Mouse (Mus musculus): ENCODE data around the gene Zfp800. TPM values are rescaled to one million over a fixed set of nuclear protein-coding genes. Genes with fewer than 3 reads are reported as not detected.

Gene Zfp800
- 10 to 100 TPM; 11.4 to 13.5 TPM for total RNA-seq (2021)
- long read RNA-seq, experiment 1, full-length matches to known transcripts: 3 of 11 reads
- long read RNA-seq, experiment 1, partial matches to known transcripts: 2 of 11 reads
- long read RNA-seq, experiment 1, other reads (novel, unspliced or antisense): 6 of 11 reads
- long read RNA-seq, experiment 2, partial matches to known transcripts: 2 of 10 reads
- long read RNA-seq, experiment 2, other reads (novel, unspliced or antisense): 4 of 10 reads

DNA sequence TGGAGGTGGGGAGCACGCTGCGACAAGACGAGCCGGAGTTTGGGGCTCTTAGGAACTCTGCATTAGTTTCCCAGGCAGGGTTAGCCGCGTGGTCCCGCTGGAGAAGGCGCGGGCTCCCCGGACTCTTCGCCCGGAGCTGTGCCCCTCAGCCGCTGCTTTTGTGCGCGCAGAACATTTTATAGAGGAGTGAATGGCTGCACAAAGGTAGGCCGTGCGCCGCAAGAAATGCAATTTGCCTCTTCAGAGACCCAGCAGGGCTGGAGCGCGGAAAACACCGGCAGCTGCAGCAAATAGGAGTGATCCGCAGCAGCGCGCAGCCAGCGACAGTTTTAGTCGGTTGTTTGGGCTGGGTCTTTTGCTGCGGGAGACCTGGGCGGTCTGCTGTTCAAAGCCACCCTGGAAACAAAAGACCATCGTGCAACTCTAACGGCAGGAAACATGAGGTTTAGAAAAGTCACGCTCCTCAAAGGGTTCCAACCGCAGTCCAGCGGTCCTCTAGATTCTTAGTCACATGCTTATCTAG lies at the start of gene Zfp800:
Gene Zfp800, minus strand, starts transcription at position 325 of the 523 bp plus-strand sequence.
- intact Hi-C loops (cut with DNase I): no loop called here
- DNase-seq: no peak

DNA sequence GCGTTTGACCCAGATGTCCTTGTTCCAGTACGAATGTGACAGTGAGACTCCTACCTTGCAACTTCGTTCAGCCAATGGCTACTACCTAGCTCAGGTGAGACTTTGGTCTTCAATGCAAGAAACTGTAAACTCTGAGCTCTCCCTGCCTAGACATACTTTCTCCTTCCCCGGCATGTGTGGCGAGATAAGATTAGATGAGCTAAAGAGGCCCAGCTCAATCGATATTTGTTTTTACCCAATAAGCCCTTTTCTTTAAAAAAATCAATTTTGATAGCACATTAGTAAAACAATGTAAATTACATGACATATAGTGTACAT lies 33.7 kb upstream of the Zfp800 start:
- intact Hi-C loops (cut with DNase I): no loop called here
- DNase-seq: no peak

DNA sequence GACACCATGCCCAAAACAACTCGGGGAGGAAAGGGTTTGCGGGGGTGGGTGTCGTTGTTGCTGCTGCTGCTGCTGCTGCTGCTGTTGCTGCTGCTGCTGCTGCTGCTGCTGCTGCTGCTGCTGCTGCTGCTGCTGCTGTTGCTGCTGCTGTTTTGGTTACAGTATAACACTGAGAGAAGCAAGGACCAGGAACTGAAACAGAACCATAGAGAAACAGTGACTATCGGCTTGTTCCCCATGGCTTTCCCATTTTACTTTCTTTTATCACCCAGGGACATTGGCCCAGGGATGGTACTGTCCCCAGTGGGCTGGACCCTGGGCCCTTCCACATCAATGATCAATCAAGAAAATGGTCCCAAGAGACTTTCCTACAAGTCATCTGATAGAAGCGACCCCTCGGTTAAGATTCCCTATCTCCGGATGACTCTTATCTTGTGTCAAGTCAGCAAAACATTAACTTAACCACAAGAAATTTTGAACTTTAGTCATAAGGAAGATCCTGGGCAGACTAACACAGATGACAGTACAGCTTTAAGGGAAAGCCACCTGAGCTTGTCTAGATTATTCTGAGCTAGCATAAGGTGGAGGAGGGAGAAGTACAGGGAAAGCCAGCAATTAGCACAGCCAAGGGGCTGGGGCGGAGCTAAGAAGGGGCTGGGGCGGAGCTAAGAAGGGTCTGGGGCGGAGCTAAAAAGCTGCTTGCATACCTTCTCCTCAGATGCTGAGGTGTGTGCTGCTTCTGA lies 33.2 kb upstream of the Zfp800 start:
- no peak for DNase-seq
- intact Hi-C loops (cut with DNase I): no loop called here

DNA sequence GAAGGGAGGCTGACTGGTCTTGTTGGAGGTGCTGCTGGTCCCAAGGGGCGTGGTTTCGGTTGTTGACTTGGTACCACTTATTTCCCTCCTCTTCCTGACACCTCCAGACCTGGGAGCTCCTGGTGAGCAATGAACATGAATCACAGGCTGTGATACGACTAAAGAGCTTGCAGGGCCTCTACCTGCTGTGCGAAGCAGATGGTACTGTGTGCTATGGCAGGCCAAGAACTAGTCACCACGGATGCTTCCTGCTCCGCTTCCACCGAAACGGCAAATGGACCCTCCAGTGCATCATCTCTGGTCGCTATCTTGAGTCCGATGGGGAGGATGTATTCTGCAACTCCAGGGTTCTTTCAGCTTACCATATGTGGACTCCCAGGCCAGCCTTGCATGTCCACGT lies 32.1 kb upstream of the Zfp800 start:
- intact Hi-C loops (cut with DNase I): loop anchor here (5.0 kb wide), 1 partner anchor 47 kb away; the partner anchor contains the start of gene Snd1

DNA sequence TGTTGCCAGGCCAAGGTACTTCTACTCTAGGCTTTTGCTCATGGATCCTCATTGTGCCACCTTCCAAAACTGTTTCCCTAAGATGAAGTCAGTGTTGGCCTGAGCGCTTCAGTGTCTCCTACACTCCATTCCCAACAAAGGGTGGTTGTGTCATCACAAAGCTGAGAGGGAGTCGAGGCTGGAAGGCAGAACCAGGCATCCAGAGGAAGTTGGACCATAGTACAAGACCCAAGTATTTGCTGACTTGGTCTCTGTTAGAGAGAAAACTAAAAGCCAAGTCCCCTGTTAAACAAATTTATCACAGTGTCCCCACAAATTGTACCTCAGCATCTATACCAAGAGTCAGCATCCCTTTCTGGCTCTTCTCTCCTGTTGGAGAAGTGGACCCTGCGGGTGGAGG lies 30.5 kb upstream of the Zfp800 start, which contains the start of gene Gcc1:
Gene Gcc1, minus strand, starts transcription at position 101 of the 400 bp plus-strand sequence.
- DNase-seq: no peak
- intact Hi-C loops (cut with DNase I): loop anchor here (5.0 kb wide), 1 partner anchor 49 kb away; the partner anchor contains the start of gene Snd1

More for the DNA sequence above, 32.1 kb upstream of the Zfp800 start:
- no peak for DNase-seq

DNA sequence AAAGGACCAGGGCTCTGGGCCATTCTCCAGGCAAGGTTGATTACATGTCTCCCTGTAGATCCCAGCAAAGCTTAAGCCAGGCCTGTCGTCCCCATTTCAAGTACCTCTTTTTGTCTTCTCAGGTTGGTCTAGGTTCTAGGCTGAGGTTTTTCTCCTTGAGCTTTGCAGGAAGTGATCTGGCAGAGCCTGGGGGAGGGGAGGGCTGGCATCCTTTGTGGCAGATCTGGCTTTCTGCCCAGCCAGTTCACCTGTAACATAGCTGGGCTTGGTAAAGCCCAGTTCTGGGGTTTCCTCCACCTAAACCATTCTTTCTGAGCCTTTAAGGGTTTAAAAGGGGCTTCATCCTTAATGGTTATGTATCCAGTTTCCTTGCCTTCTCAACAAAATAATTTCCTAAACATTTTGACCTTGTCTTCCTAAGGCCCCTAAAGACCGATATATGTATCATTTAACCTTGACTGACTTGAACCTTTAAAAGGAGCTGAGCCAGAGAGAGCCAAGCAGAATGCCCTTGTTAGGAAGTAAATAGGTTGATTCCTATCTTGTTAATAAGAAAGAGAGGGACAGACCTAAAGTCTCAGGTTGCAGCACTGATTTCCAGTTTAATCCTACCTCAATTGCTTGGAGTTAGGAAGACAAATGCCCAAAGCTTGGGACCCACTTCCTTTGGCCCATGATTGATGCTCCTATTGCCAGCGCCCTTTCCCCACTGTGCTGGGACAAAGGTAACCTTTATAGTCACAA lies 29.5 kb upstream of the Zfp800 start, which contains the start of gene Fscn3:
Gene Fscn3, plus strand, starts transcription at position 694 of the 744 bp plus-strand sequence.
- intact Hi-C loops (cut with DNase I): loop anchor here (5.0 kb wide), 1 partner anchor 50 kb away; the partner anchor contains the start of gene Snd1
- no peak for DNase-seq

DNA sequence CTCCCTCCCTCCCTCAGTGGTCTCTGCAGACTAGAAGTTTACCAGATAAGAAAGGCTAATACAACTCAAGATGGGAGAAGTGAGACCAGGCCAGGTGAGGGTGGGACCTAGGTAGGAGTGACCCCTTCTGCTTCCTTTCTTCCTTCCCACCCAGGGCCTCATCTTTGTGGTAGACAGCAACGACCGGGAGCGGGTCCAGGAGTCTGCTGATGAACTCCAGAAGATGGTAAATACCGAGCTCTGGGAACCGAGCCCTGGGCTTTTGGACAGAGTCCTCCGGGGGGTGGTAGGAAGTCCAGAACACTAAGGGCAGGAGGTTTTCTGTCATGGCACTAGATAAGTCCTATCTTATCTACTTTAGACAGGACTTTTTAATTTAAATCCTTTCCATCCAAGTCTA lies 27.2 kb upstream of the Zfp800 start:
- intact Hi-C loops (cut with DNase I): loop anchor here (5.0 kb wide), 1 partner anchor 52 kb away; the partner anchor contains the start of gene Snd1
- no peak for DNase-seq

DNA sequence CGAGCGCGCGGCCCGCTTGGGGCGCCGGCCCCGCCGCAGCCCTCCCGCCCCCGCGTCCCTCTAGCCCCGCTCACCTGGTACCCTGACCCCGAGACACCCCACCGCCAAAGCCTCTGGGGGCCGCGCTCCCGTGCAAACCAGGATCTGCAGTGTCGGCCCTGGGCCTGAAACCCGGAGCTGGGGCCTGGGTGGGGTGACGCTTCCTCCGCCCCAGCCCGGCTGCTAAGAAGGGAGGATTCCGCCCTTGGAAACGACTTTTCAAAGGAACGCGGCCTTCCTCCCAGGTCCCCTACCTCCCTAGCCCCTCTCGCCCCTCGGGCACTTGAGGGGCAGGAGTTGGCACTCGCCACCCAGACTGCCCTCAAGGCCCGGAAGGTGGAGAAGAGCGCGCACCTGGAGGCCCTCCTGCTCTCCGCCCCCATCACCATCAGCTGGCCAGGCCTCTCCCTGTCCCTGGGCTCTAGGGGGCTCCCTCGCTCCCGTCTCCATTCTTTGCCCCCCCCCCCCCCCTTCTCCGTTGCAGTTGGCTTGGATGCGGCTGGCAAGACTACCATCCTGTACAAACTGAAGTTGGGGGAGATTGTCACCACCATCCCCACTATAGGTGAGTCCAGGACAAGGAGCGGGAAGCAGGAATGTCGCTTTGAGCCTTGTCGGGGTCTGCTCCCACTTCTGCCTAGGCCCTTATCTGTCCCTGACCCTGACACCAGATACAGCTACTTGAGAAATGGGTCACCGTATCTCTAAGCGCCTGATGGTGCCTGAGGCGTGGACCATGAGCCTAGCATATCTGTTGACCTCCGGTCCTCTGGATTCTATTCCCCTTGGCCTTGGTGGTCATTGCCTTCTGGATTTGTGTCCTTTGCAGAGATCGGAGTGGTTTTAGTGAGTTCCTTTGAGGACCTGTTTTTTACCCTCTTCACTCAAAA lies 26.2 kb upstream of the Zfp800 start:
- intact Hi-C loops (cut with DNase I): loop anchor here (5.0 kb wide), 1 partner anchor 162 kb away; no protein-coding TSS in a partner anchor
- peak; percentile 60 to 61 for DNase-seq

DNA sequence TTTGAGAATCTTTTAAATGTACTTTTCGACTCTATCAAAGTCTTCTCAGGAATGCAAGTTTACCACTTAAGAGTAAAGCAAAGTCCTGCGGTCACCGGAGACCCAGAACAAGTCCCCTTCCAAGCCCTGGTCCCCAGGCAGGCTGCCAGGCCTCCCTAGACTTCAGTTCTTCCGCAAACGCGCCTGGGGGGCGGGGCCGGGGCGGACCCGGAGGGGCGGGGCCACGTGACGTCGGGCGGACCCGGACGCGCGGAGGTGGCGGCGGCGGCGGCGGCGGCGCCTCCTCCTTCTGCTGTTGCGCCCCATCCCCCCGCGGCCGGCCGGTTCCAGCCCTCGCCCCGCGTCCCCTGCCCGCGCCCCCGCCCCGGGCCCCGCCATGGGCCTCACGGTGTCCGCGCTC lies 25.5 kb upstream of the Zfp800 start, which contains the start of gene Arf5:
Gene Arf5, plus strand, starts transcription at position 248 of the 400 bp plus-strand sequence.
- intact Hi-C loops (cut with DNase I): loop anchor here (5.0 kb wide), 1 partner anchor 161 kb away; no protein-coding TSS in a partner anchor
- peak; percentile 98 to 99 for DNase-seq

DNA sequence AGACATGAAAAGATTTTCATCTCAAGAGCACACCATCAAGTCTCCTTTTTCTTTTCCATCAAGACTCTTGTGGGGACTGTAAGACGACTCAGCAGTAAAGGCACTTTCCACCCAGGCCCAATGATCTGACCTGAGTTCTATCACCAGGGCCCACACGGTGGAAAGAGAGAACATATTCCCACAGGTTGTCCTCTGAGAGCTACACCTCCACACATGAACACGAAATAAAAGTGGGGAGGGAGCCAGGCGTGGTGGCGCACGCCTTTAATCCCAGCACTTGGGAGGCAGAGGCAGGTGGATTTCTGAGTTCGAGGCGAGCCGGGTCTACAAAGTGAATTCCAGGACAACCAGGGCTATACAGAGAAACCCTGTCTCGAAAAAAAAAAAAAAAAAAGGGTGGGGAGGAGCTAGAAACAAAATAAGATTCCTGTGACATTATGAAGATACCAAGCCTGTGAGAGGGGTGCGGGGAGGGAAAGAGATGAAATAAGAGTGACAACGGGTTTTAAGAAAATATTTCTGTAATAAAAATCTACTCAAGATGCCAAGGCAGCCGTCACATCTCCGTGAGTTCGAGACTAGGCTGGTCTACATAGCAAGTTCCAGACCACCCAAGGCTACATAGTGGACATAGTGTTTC lies 25.0 kb upstream of the Zfp800 start:
- DNase-seq: no peak
- intact Hi-C loops (cut with DNase I): loop anchor here (5.0 kb wide), 1 partner anchor 160 kb away; no protein-coding TSS in a partner anchor

DNA sequence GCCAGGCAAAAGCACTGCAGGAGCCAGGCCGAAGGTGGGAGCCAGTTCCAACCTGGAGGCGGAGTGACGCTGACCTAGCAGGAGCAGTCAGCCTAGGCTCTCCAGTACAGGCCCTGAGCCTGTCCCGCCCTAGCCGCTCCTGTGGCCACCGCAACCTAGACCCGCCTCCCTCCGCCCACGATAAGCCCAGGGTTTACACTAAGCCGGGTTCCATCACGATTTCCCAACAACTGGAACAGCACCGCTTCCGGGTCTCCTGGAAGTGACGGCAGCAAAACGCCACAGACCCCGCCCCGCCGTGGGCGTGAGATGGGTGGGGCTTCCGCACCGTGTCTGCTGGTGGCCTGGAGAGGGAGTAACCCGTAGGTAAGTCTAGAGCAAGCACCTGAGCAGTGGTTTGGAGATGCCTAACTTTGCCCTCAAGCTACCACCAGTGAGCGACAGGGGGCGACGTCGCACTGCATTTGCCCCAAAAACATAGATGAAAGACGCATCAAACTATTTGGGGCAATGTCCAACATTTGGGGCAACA lies 23.7 kb upstream of the Zfp800 start:
- intact Hi-C loops (cut with DNase I): loop anchor here (5.0 kb wide), 1 partner anchor 159 kb away; no protein-coding TSS in a partner anchor

DNA sequence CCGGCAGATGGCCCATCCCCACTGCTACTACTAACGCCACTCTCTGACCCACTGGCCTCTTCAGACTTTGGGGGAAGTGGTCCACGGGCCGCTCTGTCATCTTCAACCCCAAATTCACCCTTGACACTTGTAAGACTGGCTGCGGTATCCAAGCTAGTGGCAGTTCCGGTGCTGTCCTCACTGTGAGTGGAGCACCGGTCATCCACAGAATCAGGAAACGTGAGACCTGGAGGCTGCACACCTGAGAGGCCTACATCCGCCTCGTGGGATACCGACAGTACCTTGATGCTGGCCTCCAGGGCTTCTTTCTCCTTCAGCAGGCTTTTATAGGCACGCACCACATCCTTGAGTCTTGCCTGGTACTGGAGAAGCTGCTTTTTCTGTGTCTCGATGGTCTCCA lies 23.1 kb upstream of the Zfp800 start:
- intact Hi-C loops (cut with DNase I): loop anchor here (5.0 kb wide), 1 partner anchor 159 kb away; no protein-coding TSS in a partner anchor
- no peak for DNase-seq

More for the DNA sequence above, 23.7 kb upstream of the Zfp800 start:
- peak; percentile 95 to 97 for DNase-seq

DNA sequence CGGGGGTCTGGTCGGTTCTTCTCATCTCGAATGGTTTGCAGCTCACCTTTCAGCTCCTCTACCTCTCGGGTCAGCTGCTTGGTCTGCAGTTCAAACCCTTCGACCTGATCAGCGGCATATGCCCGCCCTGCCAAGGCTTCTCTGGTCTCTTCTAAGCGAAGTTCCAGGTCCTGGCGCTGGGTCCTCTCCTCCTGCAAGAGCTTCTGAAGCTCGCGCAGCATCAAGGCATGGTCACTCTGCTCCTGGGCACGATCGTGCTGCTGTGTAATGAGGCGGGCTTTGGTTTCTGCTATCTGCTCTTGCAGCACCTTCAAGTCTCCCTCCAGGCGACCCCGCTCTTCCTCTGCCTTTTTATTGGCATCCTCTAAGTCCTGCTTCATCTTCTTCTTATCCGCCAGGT lies 22.6 kb upstream of the Zfp800 start:
- DNase-seq: no peak
- intact Hi-C loops (cut with DNase I): loop anchor here (5.0 kb wide), 1 partner anchor 158 kb away; no protein-coding TSS in a partner anchor

DNA sequence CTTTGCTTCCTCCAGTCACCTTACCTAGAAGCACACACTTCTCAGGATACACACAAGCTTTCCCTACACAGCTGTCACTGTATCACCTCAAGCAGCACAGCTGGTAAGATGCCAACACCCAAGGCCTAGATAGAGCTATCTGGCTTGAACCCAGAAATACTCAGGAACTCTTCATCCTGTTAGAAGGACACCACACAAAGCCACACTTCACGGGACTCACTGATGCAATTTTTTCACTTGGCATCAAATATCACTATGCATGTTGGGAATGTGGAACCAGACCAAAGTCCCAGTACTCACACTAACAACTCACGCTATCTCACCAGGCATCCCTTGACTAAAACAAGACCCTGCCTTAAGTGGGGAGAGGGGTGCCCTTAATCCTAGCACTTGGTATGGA lies 21.9 kb upstream of the Zfp800 start:
- no peak for DNase-seq
- intact Hi-C loops (cut with DNase I): loop anchor here (5.0 kb wide), 1 partner anchor 157 kb away; no protein-coding TSS in a partner anchor

DNA sequence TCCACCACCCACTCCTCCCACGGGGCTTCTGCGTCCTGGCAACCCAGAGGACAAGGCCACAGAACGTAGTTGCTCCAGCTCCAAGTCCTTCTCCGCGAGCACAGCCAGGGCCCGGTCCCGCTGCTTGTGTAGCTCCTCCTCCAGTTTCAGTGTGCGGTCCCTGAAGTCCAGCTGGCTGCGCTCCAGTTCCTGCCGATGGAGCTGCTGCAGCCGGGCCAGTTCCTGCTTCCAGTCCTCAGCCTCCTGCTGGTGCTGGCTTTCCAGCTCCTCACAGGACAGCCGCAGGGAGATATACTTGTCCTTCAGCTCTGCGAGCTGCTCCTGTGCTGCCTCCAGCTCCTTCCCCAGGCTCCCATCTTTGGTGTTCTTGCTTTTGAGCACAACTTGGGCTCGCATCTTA lies 20.6 kb upstream of the Zfp800 start:
- peak; percentile 93 to 94 for DNase-seq
- intact Hi-C loops (cut with DNase I): no loop called here

DNA sequence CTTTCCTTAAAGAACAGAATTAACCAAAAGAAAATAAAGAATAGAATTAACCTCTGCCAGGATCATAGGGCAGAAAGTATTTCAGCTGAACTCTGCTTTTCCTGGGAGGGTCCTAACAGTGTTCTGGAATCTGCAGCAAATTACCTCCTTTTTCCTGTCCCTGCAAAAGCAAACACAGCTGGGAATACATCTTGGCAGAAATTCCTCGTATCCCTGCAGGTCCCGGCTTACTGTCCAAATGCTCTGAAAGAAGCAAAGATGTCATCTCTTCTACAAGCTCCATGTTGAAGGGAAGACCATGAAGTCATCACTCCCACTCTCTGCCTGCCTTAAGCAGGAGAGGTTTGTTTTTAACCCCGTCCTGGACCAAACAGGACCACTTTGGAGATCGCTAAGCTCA lies 19.2 kb upstream of the Zfp800 start:
- intact Hi-C loops (cut with DNase I): no loop called here
- DNase-seq: peak in 1 of 2 experiments; percentile 11

DNA sequence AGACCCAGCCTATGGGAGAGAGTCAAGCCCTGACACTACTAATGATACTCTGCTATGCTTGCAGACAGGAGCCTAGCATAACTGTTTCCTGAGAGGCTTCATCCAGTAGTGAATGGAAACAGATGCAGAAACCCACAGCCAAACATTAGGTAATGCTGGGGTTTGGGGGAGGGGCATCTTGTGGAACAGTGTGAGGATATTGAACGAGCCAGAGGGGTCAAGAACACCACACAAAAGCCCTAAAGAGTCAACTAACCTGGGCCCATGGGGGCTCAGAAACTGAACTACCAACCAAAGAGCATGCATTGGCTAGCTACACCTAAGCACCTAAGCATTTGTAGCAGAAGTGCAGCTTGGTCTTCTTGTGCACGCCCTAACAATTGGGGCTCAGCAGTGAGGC lies 13.4 kb upstream of the Zfp800 start:
- intact Hi-C loops (cut with DNase I): no loop called here
- no peak for DNase-seq

DNA sequence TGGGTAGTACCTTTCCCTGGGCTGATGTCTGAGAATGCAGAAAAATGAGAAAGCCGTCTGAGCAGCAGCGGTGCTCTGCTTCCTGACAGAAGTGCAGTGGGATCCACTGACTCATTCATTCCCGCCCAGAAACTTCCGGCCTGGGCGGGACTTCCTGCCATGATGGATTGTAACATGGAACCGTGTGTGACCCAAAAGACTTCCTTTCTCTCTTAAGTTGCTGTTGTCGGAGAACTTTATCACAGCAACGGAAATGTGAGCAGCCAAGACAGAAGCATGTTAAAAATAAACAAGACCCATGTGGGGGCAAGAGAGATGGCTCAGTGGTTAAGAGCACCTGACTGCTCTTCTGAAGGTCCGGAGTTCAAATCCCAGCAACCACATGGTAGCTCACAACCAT lies 12.2 kb upstream of the Zfp800 start:
- peak in 1 of 2 experiments; percentile 34 for DNase-seq
- intact Hi-C loops (cut with DNase I): no loop called here
